Mouse (Mus musculus) lung, adult 2 months (tissue): ENCODE measurements around the gene Rps6ka1.

Source experiments
- CTCF ChIP-seq: fragments of 200-500 bp; IDR thresholded peaks from 2 replicates; pipeline ENCODE4 v1.5.1; 2011; ENCODE audit warnings: mild to moderate bottlenecking, low read length, control low read depth; ENCODE audit not compliant: insufficient read depth
- POLR2A ChIP-seq: fragments of 200-500 bp; IDR thresholded peaks from 2 replicates; pipeline ENCODE4 v1.6.1; 2011; ENCODE audit warnings: low read depth, mild to moderate bottlenecking, control low read depth, low read length, borderline replicate concordance; ENCODE audit errors: extremely low read depth

DNA sequence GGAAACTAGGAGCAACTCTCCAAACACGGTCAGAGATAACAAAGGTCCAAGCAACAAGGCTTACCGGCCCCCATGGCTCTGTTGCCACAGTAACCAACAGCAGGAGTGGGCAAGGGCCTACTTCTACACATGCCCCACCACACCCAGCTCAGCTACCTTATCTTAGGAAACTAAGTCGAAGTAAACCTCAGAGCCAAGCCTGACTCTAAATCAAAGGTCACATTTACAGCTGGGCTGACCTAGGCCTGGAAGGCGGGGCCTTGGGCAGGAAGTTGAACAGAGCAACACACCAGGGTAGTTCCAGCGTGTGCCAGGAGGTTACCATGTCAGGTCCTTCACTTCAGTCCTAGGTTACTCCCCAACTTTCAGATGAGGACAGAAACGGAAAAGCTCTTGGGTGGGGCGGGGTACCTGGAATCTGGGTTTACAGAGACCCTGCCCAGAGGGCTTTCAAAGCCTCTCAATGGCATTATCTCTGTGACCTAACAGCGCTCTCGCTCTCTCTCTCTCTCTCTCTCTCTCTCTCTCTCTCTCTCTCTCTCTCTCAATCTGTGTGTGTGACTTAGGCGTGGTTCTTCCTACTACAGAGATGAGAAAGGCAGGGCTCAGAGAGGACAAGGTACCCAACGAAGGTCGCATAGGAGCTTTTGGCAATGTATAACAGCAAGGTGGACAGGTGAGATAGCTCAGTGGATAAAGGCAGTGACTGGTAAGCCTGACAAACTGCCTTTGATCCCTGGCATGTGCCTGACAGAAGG lies 8.3 kb downstream of the Rps6ka1 start:
- TF ChIP-seq CTCF (no peak), POLR2A (no peak)
